Mouse (Mus musculus) brain, adult 2 months (tissue): ENCODE measurements at regions not wholly inside any gene's neighbourhood (a gene's known extent, or its start where the extent isn't known, plus 50 kb on each side); places are given as distances from the start of the nearest gene placed in this dataset.
A peak's percentile ranks its signal among the peaks of the same experiment; 100 is the strongest.

ENCODE experiments used
- DNase-seq: peaks from one replicate; pipeline ENCODE4 v3.0.0; 2011; ENCODE audit warnings: low read depth, low spot score

DNA sequence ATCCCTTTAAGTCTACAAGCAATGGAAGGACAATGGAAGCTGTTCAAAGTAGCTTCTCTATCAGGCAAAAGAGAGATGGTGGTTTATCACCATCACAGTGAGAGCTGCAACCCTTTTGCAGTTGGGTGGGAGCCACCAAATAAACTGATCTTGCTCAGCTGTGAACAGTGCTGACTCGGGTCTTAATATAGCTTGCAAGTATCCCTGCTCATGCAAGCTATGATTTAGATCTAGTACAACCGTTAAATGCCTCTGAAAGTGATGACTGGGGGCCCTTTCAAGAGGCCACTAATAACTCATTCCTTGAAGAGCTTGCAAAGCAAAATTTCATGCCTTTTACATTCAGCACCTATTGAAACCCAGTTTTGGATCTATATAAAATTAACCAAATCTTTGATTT, 1154.5 kb upstream of the Lrrtm3 start:
- peak; percentile 19 for DNase-seq

DNA sequence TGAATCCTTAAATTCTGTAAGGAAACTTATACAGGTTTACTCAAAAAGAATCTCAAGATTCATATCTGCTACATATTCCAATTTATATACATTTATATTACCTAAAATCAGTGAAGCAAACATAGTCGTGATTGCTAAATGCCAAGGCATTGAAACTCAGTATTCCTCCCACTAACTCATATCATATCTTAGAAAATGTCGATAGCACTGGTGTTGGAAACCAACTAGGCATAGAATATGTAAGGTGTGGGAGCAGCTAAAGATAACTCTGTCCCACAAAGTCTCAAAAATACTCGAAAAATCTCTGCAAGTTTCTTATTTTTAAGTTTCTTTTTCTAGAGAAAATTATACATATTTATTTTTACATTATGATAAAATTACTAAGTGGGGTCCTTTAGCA, 1134.1 kb upstream of the Lrrtm3 start:
- peak; percentile 49 for DNase-seq

DNA sequence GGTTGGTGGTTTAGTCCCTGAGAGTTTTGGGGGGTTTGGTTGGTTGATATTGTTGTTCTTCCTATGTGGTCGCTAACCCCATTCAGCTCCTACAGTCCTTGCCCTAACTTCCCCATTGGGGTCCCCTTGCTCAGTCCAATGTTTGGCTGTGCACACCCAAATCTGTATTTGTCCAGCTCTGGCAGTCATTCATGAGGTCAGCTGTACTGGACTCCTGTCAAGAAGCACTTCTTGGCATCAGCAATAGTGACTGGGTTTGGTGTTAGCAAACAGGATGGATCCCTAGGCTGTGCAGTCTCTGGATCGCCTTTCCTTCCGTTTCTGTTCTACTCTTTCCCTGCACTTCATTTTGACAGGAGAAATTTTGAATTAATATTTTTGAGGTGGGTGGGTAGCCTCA, 1131.1 kb upstream of the Lrrtm3 start:
- DNase-seq: no peak

DNA sequence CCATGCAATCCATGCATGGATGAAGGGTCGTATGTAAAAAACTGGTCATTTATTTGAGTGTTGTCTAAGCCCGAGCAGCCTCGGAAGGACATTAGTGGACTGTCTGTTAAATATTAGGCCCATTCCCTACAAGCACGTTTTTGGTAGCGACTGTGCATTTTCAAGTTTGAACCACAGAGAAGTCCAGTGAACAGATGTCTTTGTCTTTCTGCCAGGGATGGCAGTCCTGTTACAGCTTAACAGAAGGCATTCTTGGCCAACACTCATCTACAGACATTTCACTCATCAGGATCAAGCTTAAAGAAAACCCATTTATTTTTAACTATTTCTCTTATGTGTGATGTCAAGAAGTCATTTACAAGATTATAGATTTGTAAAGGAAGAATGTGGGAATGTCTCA, 1129.2 kb upstream of the Lrrtm3 start:
- DNase-seq: peak; percentile 73

DNA sequence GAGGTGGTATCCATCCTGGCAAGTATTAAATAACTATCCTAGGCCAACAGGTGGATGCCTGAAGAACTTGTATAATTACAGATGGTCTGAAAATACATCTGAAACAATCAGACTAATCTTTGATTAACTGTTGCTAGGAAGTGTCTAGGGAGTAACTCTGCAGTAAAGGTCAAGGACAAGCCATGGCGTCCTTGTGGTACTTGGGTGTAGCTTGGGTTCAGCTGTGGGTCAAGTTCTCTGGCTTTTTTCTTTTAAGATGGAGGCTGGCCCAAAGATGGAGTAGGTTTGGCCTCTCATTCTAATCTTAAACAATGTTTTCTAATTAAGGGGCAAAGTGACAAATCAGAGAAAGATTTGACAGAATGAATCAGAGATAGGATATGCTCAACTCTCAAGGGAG, 1126.1 kb upstream of the Lrrtm3 start:
- DNase-seq: no peak

- DNase-seq: peak; percentile 64
Observed at GRCm38 (mm10) chr10:65215206-65215605, 1125.1 kb upstream of the Lrrtm3 start.

DNA sequence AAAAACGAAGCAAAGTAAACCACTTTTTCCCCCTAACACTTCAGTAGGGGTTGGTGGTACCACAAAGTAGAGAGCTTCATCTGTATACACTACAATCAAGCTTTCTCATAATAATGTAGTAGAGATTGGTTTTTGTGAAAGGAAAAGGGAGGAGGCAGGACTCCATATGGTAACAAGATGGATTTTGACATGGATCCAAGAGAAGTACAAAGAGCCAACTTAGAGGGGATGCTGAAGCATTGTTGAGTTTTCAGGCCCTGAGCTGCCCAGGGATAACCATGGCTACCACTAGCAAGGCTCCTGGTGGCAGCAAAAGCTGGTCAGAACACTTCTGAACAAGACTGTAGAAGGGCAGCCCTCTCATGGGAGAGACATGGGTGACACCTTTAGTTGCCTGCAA, 1093.6 kb upstream of the Lrrtm3 start:
- DNase-seq: peak; percentile 52

DNA sequence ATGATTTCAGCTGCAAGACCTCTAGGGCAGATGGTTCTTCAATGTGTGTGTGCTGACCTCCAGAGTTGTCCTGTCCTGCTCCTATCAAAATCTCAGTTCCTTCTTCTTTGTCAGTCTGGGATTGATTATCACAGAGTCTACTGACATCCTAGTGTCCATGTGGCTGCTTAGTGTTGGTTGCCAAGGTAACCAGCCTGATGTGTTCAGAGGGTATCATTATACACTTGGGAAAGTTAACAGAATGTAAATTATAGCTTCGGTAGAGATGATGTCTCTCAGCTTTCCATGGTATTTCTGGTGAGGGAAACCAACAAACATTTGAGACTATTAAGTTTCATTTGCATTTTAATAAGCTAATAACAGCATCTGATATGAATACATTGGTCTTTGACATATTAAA, 1092.5 kb upstream of the Lrrtm3 start:
- peak; percentile 5 for DNase-seq

DNA sequence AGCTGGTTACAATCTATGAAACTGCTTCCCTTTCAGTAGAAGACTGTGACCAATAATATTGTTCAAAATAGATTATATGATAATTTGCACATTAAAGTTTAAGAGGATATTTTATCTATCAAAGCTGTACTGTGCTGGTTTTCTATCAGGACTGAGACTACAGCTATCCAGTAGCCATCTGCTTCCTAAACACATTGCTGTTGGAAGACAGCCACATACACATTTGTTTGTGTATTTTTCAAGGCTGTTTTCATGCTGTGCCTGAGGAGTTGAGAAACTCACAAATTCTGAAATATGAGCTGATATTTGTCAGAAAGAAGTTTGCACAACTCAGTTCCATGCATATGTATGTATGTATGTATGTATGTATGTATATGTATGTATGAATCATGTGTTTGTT, 1089.0 kb upstream of the Lrrtm3 start:
- DNase-seq: peak; percentile 73

DNA sequence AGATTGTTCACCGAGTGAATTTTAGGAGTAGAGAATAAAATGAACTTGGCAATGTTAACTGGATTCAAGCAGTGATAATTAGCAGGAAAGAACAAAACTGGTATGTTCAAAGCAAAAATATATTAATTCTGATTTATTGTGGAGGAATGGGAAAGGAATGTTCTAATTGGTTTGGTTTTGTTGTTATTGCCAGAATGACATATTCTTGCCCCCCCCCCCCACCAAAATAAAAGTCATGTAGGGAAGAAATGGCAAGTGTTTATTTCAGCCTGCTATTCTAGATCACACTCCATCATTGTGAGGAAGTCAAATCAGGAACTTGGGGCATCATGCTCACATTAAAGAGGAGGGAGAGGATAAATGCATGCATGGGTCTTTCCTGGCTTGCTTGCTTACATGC, 1064.1 kb upstream of the Lrrtm3 start:
- DNase-seq: no peak

DNA sequence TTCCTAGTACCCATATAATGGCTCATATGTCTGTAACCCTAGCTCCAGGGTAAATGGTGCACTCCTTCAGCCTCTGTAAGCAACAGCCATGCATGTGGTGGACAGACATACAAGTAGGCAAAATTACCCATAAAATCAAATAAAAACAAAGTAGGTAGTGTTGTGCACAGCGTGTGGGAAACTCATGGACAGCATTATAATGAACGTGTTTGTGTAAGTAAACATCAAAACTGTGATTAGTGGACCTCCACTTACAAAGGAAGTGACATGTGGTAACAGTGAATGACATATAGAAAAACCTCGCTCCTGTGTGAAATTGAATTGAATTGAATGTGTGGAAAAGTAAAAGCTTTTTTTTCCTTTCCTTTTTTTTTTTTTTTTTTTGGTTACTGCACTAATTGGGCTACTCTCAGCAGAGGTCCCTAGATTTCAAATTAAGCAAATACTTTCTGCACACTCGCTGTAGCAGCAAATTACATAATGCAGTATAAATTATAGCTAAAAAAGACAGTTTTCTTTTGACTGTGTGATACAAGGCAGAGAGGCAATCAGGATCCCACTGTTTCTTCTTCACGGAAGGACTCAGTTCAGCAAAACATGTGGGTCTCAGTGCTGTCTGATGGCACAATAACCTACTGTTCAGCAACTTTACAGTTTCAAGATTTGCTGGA, 1035.0 kb upstream of the Lrrtm3 start:
- DNase-seq: peak; percentile 4

- peak; percentile 57 for DNase-seq
Observed at GRCm38 (mm10) chr10:65118212-65118611, 1028.1 kb upstream of the Lrrtm3 start.

DNA sequence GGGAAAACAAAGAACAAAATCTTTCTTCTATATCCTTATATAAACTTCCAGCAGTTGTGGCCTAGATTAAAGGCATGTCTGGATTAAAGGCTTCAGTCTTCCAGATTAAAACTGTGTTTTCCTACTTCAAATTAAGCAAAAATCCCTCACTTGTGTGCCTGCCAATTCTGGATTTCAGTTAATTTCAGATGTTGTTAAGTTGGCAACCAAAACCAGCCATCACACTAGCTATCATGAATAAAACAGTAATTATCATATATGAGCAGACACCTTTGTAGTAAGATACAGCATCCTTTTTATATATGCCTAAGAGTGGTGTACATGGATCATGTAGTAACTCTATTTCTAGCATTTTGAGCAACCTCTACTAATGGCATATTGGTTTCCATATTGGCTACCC, 1024.5 kb upstream of the Lrrtm3 start:
- DNase-seq: no peak

DNA sequence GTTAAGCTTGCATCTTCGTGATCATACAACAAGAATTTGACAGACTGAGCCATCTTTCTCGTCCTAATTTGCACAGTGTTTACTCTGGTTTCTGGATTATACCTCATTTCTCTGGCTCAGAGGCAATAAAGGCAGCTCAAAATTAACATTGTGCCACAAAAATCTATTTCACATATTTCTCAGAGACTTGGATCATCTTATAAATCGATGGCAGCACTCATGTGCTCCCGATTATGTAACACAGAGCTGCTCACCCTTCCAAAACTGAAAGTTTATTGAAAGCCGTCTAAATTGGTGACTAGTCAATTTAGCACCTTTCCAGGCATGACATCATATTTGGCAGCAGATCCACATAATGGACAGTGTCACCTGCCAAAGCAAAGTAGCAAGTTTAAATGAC, 1020.7 kb upstream of the Lrrtm3 start:
- peak; percentile 47 for DNase-seq

- peak; percentile 29 for DNase-seq
Observed at GRCm38 (mm10) chr10:65107413-65107812, 1017.3 kb upstream of the Lrrtm3 start.

GRCm38 (mm10) chr10:65084446-65084845, 994.4 kb upstream of the Lrrtm3 start:
- DNase-seq: no peak

GRCm38 (mm10) chr10:65081638-65082037, 991.6 kb upstream of the Lrrtm3 start:
- DNase-seq: no peak

- no peak for DNase-seq
Observed at GRCm38 (mm10) chr10:65058086-65058485, 968.0 kb upstream of the Lrrtm3 start.
